Comparison of ENCODE assay signal across 7 mouse cellular contexts in genomic region chr10:71348637-71349280, GRCm38 (mm10). TPM values are rescaled to one million over a fixed set of nuclear protein-coding genes. Genes with fewer than 3 reads are reported as not detected.
DNase-seq lines count a peak whose midpoint lies in the region; ATAC-seq lines count a peak whose summit lies in the region.

No protein-coding gene starts in this region.

- H3K36me3 ChIP-seq in liver, embryonic 15.5 days (replicated peaks), result peaks cover 12% of the 10 kb centered on the region; the same call in 1 of the 2 replicates
- peaks cover 10% of the 10 kb centered on the region; the same call in 1 of the 2 replicates for H3K36me3 ChIP-seq in stomach, embryonic 15.5 days

- H3K27ac ChIP-seq in liver, embryonic 15.5 days (replicated peaks), result peak overlapping the region; percentile 93
- peak overlapping the region; percentile 89 for H3K27ac ChIP-seq in stomach, embryonic 15.5 days

- peak overlapping the region; percentile 92 for H3K4me3 ChIP-seq in liver, embryonic 15.5 days (replicated peaks)
- H3K4me3 ChIP-seq in stomach, embryonic 15.5 days (replicated peaks), result peak overlapping the region; percentile 91

- H3K4me1 ChIP-seq in liver, embryonic 15.5 days (replicated peaks), result peaks cover 53% of the 10 kb centered on the region
- H3K4me1 ChIP-seq in stomach, embryonic 15.5 days, result peaks cover 19% of the 10 kb centered on the region

- peak; percentile 7 for DNase-seq in ovary, postnatal 14 days (ENCODE audit: low spot score)
- no peak for DNase-seq in ovary, adult 18-20 months (ENCODE audit: low spot score)
- peak; percentile 18 to 20 for DNase-seq in heart, postnatal 14 days
- no peak for DNase-seq in urinary bladder, adult 2 months (ENCODE audit: low spot score)

- H3K4me2 ChIP-seq in liver, embryonic 15.5 days, result peak overlapping the region; percentile 98
- H3K4me2 ChIP-seq in stomach, embryonic 15.5 days, result peak overlapping the region; percentile 92

- ATAC-seq in common myeloid progenitor, adult 5-6 weeks (replicated peaks; ENCODE audit: low read depth, poor library complexity, severe bottlenecking), result peak; percentile 27
- ATAC-seq in liver, embryonic 15.5 days (ENCODE audit: insufficient read depth), result no peak
- no peak for ATAC-seq in stomach, embryonic 15.5 days (ENCODE audit: insufficient read depth, low FRiP score, low read depth)

- H3K9ac ChIP-seq in liver, embryonic 15.5 days, result peak overlapping the region; percentile 95
- H3K9ac ChIP-seq in stomach, embryonic 15.5 days, result peak overlapping the region; percentile 87; the same call in 1 of the 2 replicates

- intact Hi-C loops in heart, postnatal 14 days (cut with DNase I), result no loop called here

- no peaks in the 10 kb centered on the region for H3K27me3 ChIP-seq in liver, embryonic 15.5 days
- no peaks in the 10 kb centered on the region for H3K27me3 ChIP-seq in stomach, embryonic 15.5 days (replicated peaks)

- no peaks in the 10 kb centered on the region for H3K9me3 ChIP-seq in liver, embryonic 15.5 days (replicated peaks)
- no peaks in the 10 kb centered on the region for H3K9me3 ChIP-seq in stomach, embryonic 15.5 days

- WGBS in liver, embryonic 15.5 days (ENCODE audit: insufficient replicate concordance), result 5% methylated on average over 16 of the region's 16 CpGs
- 18% methylated on average over 16 of the region's 16 CpGs for WGBS in stomach, embryonic 15.5 days

RNA-seq across cellular contexts. Expression of gene Ipmk, which starts 1.2 kb away (rescaled TPM):
- 24.8 and 35.5 TPM in 2 replicates for total RNA-seq in common myeloid progenitor, adult 5-6 weeks (2017)
- 10 to 100 TPM; 14.4 to 14.6 TPM for total RNA-seq in heart, postnatal 14 days (2021)
- 8.3 and 9.1 TPM in 2 replicates for polyA plus RNA-seq in liver, embryonic 15.5 days (2015; fragmentation: Nextera tagmentation; extraction: Ambion mirVana)
- polyA plus RNA-seq in stomach, embryonic 15.5 days (2015; fragmentation: Nextera tagmentation; extraction: Ambion mirVana), result 13.5 and 14.6 TPM in 2 replicates
- 12.0 and 12.7 TPM in 2 replicates for polyA plus RNA-seq in urinary bladder, adult 2 months (2012; rRNA removed)

RNA-seq across cellular contexts. Expression of gene Cisd1, which starts 4.0 kb away (rescaled TPM):
- 26.3 and 27.5 TPM in 2 replicates for total RNA-seq in common myeloid progenitor, adult 5-6 weeks (2017)
- total RNA-seq in heart, postnatal 14 days (2021), result 100 to 1,000 TPM; 271 to 276 TPM
- polyA plus RNA-seq in liver, embryonic 15.5 days (2015; fragmentation: Nextera tagmentation; extraction: Ambion mirVana), result 60.6 and 66.3 TPM in 2 replicates
- 103 and 104 TPM in 2 replicates for polyA plus RNA-seq in stomach, embryonic 15.5 days (2015; fragmentation: Nextera tagmentation; extraction: Ambion mirVana)
- 122 and 128 TPM in 2 replicates for polyA plus RNA-seq in urinary bladder, adult 2 months (2012; rRNA removed)

Comparison
In these comparisons a context has a peak if more than half of its experiments do, and no peak if none do; other contexts are left out.
1. DNase-seq: peak in ovary, postnatal 14 days (single experiment) and heart, postnatal 14 days (2 of 2); none in ovary, adult 18-20 months (single experiment) and urinary bladder, adult 2 months (single experiment).